Mouse (Mus musculus) testis, adult 2 months (tissue): ENCODE results near the gene Aldh9a1.

Experiments used
- CTCF ChIP-seq: fragments of 200-500 bp; IDR thresholded peaks from 2 replicates; pipeline ENCODE4 v1.5.1; 2012; ENCODE audit warnings: low read depth, mild to moderate bottlenecking, inconsistent platforms, low read length, moderate library complexity; ENCODE audit not compliant: control insufficient read depth, insufficient read depth, insufficient replicate concordance
- POLR2A ChIP-seq: fragments of 200-500 bp; IDR thresholded peaks from 2 replicates; pipeline ENCODE4 v1.6.1; 2012; ENCODE audit warnings: low read depth, mild to moderate bottlenecking, inconsistent platforms, low read length, moderate library complexity; ENCODE audit not compliant: control insufficient read depth

- TF ChIP-seq POLR2A = no peak
- no peak for TF ChIP-seq CTCF
Observed at GRCm38 (mm10) chr1:167342831-167343230, 7.0 kb upstream of the Aldh9a1 start.
